Mouse (Mus musculus): Measurements from ENCODE around the gene Fbxw15. TPM values are rescaled to one million over a fixed set of nuclear protein-coding genes. Genes with fewer than 3 reads are reported as not detected.
A peak's percentile ranks its signal among the peaks of the same experiment; 100 is the strongest.
"Not testable (repeated sequence)": the region's sequence is repeated elsewhere in the genome, so short reads cannot be mapped to it uniquely, and the experiment has no call there.

Fbxw15 gene
- total RNA-seq (2021) (not detected), polyA plus RNA-seq (2012; rRNA removed) (not detected in 2 replicates)
- long read RNA-seq = 0 reads

DNA sequence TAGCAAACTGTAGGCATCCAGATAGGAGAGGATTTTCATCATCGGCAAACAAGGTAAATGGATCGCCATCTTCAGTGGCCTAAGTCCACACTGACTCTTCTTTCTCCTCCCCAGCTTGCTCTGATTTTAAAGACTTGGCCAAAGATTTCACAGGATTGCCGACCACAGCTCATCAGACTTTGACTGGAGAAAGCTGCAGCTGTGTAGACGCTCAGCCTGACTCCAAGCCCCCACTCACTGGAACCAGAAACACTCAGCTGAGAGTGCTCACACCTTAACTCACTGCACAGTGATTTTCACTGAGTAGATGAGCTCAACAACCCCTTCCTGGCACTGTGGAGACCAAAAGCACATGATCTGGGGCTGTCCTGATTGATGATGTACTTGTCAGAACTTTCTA lies at the start of gene Fbxw15:
TSS of gene Fbxw15 (minus strand) at position 101 of the 400 bp plus-strand sequence.
- not testable (repeated sequence) for DNase-seq

DNA sequence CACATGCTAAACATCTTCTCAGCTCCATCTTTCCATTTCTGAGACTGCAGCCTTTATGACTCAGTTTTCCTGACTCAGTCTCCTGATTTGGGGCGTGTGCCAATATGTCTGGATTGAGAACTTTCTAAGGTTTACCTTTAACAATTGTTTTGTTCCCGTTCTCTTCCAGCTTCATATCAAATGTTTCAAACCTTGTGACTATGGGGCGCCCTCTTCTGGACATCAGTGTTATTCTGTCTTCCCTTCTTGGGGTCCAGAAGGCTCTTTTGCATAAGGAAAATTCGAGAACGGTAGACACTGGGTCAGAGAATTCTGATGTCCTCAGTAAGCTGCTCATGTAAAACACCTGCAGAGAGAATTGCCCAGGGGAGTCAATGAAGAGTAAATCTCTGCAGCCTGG lies 38.8 kb upstream of the Fbxw15 start:
- DNase-seq = peak; percentile 29

DNA sequence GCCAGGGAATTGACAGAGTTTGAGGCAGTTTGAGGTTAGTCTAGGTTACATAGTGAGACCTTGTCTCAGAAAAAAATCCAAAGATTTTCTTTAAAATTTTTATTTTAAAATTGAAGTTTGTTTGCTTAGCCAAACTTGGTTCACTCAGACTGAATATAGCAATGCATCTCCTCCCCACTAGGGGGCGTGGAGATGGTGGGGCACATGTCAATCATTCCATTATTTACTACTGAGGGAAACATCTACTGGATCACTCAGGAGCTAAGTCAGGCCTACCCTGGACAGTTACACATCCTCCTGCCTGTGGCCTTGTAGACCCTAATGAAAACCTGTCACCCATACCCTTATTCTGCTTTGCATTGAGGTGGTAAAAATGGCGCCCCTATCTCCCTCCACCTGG lies 34.1 kb upstream of the Fbxw15 start:
- DNase-seq = not testable (repeated sequence)

DNA sequence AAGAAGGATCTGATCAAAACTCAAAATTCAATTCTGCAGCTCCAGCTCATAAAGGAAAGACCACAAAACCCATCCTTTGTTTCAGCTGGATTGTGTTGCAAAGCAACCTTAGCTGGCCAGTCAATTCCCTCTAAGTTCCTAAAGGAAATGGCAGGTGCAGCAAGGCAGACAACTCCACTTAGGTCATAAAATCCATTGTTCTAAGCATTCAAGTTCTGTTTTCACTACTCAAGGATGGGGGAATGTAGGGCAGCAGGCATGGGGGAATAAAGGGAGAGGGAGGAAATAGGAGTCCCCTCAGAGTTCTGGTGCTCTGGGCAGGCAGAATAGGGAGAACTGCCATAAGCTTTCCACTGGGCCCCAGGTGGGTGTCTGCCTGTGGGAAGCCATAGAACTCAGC lies 29.2 kb upstream of the Fbxw15 start:
- no peak for DNase-seq

DNA sequence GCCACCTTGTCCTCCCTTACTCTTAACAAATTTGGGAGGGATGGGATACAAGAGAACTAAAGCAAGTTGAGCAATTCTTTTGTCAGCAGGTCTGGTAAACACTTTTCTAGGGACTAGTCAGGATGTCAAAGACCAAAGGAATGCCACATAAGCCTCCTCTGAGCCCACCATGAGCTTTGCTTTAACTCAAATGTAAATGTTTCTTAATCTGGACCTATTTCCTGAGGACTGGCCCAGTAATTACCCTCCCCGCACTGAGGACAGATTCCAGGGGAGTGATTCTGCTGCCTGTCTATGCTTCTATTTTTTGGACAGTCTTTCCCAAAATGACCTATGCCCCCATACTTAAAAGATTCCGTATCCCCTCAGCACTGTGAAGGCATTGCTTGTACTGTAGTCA lies 26.8 kb upstream of the Fbxw15 start:
- no peak for DNase-seq

DNA sequence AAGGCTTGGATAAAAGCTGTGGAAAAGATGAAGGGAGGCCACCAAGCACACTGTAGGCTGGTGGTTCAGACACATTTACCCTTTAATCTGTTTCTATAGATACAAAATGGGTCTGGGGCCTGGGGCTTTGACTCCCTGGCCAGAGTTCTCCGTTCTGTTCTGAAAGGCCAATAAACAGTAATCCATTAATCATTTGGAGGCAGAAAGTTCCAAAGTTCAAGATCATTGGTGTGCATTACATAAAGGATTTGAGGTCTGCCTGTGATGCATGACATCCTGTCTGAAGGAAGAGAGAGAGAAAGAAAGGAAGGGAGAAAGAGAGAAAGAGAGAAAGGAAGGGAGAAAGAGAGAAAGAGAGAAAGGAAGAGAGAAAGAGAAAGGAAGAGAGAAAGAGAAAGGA lies 2.5 kb downstream of the Fbxw15 start:
- DNase-seq = no peak

DNA sequence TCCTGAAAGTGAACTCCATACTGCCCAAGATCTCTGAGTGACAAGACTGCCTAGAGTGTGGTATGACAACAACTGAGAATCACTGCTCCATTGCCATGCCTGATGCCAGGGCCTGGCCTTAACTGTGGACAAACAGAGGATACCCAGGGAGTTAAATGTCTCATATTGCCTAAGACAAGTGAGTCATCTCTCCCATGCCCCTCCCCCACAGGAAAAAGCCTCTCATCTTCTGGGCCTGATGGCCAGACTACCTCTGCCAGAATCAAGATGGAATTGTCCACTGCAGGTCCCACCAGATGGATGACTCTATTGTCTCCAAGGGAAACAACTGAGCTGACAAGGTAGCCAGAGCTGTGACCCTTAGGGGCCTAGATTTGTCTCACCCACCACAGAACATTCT lies 6.0 kb downstream of the Fbxw15 start:
- peak; percentile 36 for DNase-seq

DNA sequence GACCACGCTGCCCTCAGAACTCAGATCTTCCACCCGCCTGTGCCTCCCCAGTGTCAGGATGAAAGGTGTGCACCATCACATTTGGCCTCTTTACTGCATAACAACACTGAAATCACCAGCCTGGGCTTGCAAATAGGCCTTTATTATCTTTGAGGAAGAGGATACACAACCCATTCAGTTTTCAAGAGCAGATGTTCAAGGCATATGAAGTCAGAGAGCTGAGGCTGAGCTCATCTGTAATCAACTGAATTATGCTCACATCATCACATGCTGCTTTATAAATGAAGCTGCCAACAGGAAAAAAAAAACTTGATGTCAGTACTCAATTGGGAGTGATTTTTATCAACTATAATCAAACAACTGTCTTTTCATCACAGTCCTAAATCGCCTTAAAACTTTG lies 15.6 kb downstream of the Fbxw15 start:
- no peak for DNase-seq

DNA sequence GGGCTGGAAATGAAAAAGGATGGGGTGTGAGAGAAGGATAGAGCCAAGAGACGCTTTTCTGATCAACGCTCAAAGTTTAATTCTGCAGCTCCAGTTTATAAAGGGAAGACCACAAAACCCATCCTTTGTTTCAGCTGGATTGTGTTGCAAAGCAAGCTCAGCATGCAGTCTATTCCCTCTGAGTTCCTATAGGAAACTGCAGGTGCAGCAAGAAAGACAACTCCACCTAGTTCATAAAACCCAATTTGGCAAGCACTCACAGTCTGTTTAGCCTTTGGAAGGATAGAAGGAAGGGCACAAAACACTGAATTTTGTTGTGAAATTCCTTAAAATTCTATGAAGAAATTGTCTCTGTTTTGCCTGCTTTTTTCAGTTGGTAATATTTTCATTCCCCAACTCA lies 18.4 kb downstream of the Fbxw15 start:
- not testable (repeated sequence) for DNase-seq

DNA sequence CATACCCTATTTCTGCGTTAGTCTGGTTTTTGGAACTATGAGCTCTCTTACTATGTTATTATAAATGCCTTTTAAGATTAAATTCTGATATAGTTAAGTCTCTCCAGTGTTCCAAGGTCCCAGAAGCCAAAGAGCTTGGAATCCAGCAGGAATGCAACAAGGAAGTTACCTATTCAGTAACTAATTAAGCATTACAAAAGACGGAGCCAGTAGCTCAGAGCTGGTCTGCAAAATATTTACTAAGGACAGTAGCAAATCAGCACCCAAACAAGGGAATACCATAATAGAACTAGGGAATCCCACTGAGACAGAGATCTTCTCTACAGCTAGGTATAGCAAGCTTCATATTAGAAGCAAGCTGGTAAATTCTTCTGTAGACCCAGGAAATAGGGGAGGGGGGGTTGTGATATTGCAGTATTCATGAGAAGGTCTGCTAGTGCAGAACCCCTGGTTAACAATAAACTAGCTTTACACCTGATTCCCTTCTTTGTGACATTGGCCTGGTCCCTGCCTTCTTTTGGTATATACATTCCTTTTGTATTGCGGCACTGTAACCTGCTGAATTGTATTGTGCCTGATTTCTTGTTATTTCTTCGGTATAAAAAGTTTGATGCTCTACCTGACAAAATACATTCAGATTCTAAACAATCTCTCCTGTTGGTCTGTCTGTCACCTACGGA lies 44.5 kb downstream of the Fbxw15 start:
- DNase-seq = no peak

Other genes starting within 250 kb of the Fbxw15 start
- not detected for gene Fbxw28, start 228.6 kb downstream of the Fbxw15 start, total RNA-seq (2021)
- gene Fbxw28, start 228.6 kb downstream of the Fbxw15 start, polyA plus RNA-seq (2012; rRNA removed) = not detected in 2 replicates
- gene Fbxw22, start 164.0 kb downstream of the Fbxw15 start, total RNA-seq (2021) = not detected
- gene Fbxw22, start 164.0 kb downstream of the Fbxw15 start, polyA plus RNA-seq (2012; rRNA removed) = not detected in 2 replicates
- not detected for gene Fbxw16, start 119.1 kb downstream of the Fbxw15 start, total RNA-seq (2021)
- not detected in 2 replicates for gene Fbxw16, start 119.1 kb downstream of the Fbxw15 start, polyA plus RNA-seq (2012; rRNA removed)
- gene Fbxw19, start 72.4 kb downstream of the Fbxw15 start, total RNA-seq (2021) = not detected
- gene Fbxw19, start 72.4 kb downstream of the Fbxw15 start, polyA plus RNA-seq (2012; rRNA removed) = not detected in 2 replicates
- gene Fbxw24, start 57.8 kb upstream of the Fbxw15 start, total RNA-seq (2021) = not detected
- gene Fbxw24, start 57.8 kb upstream of the Fbxw15 start, polyA plus RNA-seq (2012; rRNA removed) = not detected in 2 replicates
- gene Fbxw25, start 96.4 kb upstream of the Fbxw15 start, total RNA-seq (2021) = not detected
- not detected in 2 replicates for gene Fbxw25, start 96.4 kb upstream of the Fbxw15 start, polyA plus RNA-seq (2012; rRNA removed)
- not detected for gene Fbxw18, start 134.4 kb upstream of the Fbxw15 start, total RNA-seq (2021)
- not detected in 2 replicates for gene Fbxw18, start 134.4 kb upstream of the Fbxw15 start, polyA plus RNA-seq (2012; rRNA removed)
- gene Fbxw26, start 177.8 kb upstream of the Fbxw15 start, total RNA-seq (2021) = not detected
- not detected in 2 replicates for gene Fbxw26, start 177.8 kb upstream of the Fbxw15 start, polyA plus RNA-seq (2012; rRNA removed)
- not detected for gene Fbxw27, start 222.4 kb upstream of the Fbxw15 start, total RNA-seq (2021)
- not detected in 2 replicates for gene Fbxw27, start 222.4 kb upstream of the Fbxw15 start, polyA plus RNA-seq (2012; rRNA removed)
- gene Spink8, start 244.0 kb upstream of the Fbxw15 start, total RNA-seq (2021) = 10 to 100 TPM; 15.2 to 33.6 TPM
- not detected in 2 replicates for gene Spink8, start 244.0 kb upstream of the Fbxw15 start, polyA plus RNA-seq (2012; rRNA removed)

All from adrenal gland, adult 2 months (tissue).